Mouse (Mus musculus) neural tube, embryonic 12.5 days (tissue): Measurements from ENCODE around the gene Gm42878. TPM values are rescaled to one million over a fixed set of nuclear protein-coding genes. Genes with fewer than 3 reads are reported as not detected.
A peak's percentile ranks its signal among the peaks of the same experiment; 100 is the strongest.

Source experiments
- ATAC-seq: fragments of 200-750 bp; cut with Nextera tagmentation; 2 replicates; pipeline ENCODE4 v1.8.0; 2017; ENCODE audit warnings: low read depth, mild to moderate bottlenecking, moderate TSS enrichment, moderate library complexity; ENCODE audit not compliant: low FRiP score
- H3K27ac ChIP-seq: fragments of 300-500 bp; sonication (generic); 2 replicates; pipeline ENCODE4 v1.5.1; 2016
- H3K27me3 ChIP-seq: fragments of 300-500 bp; sonication (generic); replicated peaks from 2 replicates; pipeline ENCODE4 v1.6.1; 2016; ENCODE audit warnings: mild to moderate bottlenecking
- H3K36me3 ChIP-seq: fragments of 300-500 bp; sonication (generic); 2 replicates; pipeline ENCODE4 v1.6.1; 2016; ENCODE audit warnings: mild to moderate bottlenecking
- H3K4me1 ChIP-seq: fragments of 300-500 bp; sonication (generic); 2 replicates; pipeline ENCODE4 v1.6.1; 2016
- H3K4me2 ChIP-seq: fragments of 300-500 bp; sonication (generic); replicated peaks from 2 replicates; pipeline ENCODE4 v1.6.1; 2016; ENCODE audit warnings: mild to moderate bottlenecking
- H3K4me3 ChIP-seq: fragments of 300-500 bp; sonication (generic); 2 replicates; pipeline ENCODE4 v1.5.1; 2016
- H3K9ac ChIP-seq: fragments of 300-500 bp; sonication (generic); 2 replicates; pipeline ENCODE4 v1.6.1; 2016; ENCODE audit warnings: mild to moderate bottlenecking
- H3K9me3 ChIP-seq: fragments of 300-500 bp; sonication (generic); 2 replicates; pipeline ENCODE4 v1.6.1; 2016; ENCODE audit warnings: mild to moderate bottlenecking
- WGBS: fragments of 180-500 bp; shearing (Covaris S2); methylation state at CpG from one replicate; pipeline ENCODE4 v1.1.7; 2016; 5-methylcytosine and 5-hydroxymethylcytosine counted together
- polyA plus RNA-seq: library from polyadenylated mRNA; unstranded; fragments of >200 nt; fragmentation: Nextera tagmentation; extraction: Ambion mirVana; gene quantifications from 2 replicates; pipeline ENCODE4 v1.2.1, GENCODE M21; 2016

Gene Gm42878
- polyA plus RNA-seq, 1 experiment from 2014 or later = not detected

DNA sequence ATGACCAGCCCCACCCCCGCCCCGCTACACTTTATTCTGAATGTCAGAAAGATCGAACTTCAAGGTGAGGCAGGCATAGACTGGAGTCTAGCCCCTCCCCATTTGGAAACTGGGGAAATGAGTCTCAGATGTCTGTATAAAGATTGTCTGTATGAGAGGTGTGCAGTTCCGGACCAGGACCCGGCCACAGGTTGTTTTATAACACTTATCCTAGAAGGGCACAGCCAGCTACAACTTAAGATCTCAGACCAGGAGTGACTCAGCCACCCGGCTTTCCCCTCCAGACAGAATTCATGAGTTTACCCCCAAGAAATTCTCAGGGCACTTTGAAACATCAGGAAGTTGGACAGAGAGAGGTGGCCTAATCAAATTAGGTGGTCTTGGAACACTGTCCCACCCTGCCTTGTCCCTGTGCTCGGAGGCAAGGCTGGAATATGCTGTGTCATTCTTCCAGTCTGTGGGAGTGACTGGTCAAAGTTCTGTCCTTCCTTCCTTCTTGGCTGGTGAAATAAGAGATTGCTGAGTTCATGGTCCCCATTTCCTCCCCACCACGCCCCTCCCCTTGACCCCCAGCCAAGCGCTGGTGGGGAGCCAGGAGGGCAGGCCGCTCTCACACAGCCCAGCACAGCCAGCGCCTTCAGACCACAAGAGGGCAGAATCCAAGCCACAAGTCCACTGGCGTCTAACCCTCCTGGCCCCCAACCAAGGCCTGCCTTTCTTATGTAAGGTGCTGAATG lies 38.7 kb upstream of the Gm42878 start:
- peaks cover 7% of the 10 kb centered on the region for H3K36me3 ChIP-seq
- no peaks in the 10 kb centered on the region for H3K4me1 ChIP-seq
- WGBS = 62% methylated on average over 12 of the region's 12 CpGs
- H3K27ac ChIP-seq = no peak overlapping the region
- no peak overlapping the region for H3K4me2 ChIP-seq
- no peaks in the 10 kb centered on the region for H3K27me3 ChIP-seq
- no peak overlapping the region for H3K9ac ChIP-seq
- ATAC-seq = no peak
- H3K9me3 ChIP-seq = no peaks in the 10 kb centered on the region
- H3K4me3 ChIP-seq = no peak overlapping the region

DNA sequence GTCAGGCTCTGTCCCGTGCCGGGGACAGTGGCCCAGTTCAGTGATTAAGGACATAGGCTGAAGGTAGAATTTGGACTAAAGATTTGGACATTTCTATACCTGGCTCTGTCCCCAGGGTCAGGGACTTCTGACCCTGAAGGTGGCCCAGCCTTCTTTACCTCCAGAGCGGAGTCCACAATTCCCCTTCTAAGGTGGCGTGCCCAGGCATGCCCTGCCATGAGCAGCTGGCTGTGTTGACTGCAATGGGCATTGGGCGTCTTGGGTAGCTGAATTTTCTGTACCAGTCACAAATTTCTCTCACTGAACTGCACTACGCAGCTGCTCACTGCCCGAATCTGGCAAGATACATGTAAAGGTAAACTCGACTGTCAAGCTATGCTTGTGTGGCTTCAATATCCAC lies 36.7 kb upstream of the Gm42878 start:
- Histone ChIP-seq H3K9me3 (no peaks in the 10 kb centered on the region), H3K27ac (no peak overlapping the region), H3K9ac (no peak overlapping the region), H3K4me3 (no peak overlapping the region), H3K4me2 (no peak overlapping the region), H3K4me1 (no peaks in the 10 kb centered on the region), H3K36me3 (peaks cover 7% of the 10 kb centered on the region), H3K27me3 (no peaks in the 10 kb centered on the region)
- ATAC-seq = no peak
- 95% methylated on average over 8 of the region's 8 CpGs for WGBS

DNA sequence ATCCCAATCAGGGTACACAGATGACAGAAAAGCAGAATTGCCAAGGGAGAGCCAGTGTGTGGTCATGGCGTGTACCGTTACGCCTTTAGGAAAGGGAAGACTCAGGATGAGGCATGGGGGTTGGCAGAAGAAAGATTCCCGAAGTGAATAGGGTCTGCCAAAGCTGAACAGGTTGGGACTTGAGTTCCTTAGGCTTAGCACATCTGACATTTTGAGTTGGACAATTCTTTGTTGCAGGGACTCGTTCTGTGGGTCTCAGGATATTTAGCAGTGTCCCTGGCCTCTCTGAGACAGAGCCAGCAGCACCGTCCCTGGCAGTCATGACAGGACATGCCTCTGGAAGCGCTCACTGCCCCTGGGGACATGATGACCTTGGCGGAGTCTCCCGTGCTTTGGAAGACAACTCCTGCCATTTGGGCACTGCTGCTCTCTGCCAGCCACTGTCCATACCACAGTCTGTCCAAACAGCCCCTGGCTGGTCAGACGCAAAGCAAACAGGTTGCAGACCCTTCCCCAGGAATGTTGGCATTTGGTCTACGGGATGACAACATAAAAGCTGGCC lies 31.7 kb upstream of the Gm42878 start:
- Histone ChIP-seq H3K4me3 (no peak overlapping the region), H3K9ac (no peak overlapping the region), H3K4me1 (no peaks in the 10 kb centered on the region), H3K9me3 (no peaks in the 10 kb centered on the region), H3K4me2 (no peak overlapping the region), H3K27ac (no peak overlapping the region), H3K27me3 (no peaks in the 10 kb centered on the region), H3K36me3 (peaks cover 14% of the 10 kb centered on the region)
- WGBS = 93% methylated on average over 11 of the region's 11 CpGs
- ATAC-seq = no peak

DNA sequence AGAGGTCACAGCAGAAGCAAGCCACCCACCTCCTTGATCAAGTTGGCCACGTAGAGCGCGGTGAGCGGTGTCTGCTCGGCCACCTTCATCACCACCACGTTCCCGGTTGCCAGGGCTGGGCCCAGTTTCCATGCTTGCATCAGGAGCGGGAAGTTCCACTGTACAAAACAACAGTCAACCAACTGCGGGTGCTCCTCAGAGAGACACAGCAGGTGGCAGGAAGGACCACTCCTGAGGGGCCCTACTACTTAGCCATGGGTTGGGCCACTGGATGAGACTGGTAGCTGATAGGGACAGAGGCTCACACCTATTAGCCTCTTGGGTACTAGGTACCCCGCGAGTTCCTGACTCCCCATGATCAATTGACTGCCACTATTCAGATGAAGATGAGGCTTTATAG lies 30.6 kb upstream of the Gm42878 start:
- no peak for ATAC-seq
- Histone ChIP-seq H3K9me3 (no peaks in the 10 kb centered on the region), H3K4me2 (no peak overlapping the region), H3K36me3 (peaks cover 19% of the 10 kb centered on the region), H3K9ac (no peak overlapping the region), H3K4me3 (no peak overlapping the region), H3K27ac (no peak overlapping the region), H3K27me3 (no peaks in the 10 kb centered on the region), H3K4me1 (no peaks in the 10 kb centered on the region)
- WGBS = 93% methylated on average over 11 of the region's 11 CpGs

DNA sequence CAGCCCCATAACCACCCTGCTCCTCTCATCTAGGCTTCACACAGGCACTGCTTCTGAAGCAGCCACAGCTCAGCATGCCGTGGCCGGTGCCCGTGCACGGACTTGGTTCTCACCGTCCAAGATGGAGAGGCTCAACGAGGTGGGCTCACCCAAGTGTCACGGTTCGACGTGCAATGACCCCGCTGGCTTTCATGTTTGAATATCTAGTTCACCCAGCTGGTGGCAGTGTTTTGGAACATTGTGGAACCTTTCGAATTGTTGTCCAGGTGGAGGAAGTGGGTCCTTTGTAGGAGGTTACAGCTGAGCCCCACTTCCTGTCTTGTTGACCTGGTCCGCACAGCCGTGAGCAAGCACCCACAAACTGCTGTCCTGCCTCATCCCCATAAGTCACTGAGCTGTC lies 28.9 kb upstream of the Gm42878 start:
- WGBS = 93% methylated on average over 13 of the region's 13 CpGs
- Histone ChIP-seq H3K9ac (no peak overlapping the region), H3K4me2 (no peak overlapping the region), H3K4me1 (no peaks in the 10 kb centered on the region), H3K9me3 (no peaks in the 10 kb centered on the region), H3K4me3 (no peak overlapping the region), H3K36me3 (peaks cover 21% of the 10 kb centered on the region; the same call in 1 of the 2 replicates), H3K27ac (no peak overlapping the region), H3K27me3 (no peaks in the 10 kb centered on the region)
- ATAC-seq = no peak

DNA sequence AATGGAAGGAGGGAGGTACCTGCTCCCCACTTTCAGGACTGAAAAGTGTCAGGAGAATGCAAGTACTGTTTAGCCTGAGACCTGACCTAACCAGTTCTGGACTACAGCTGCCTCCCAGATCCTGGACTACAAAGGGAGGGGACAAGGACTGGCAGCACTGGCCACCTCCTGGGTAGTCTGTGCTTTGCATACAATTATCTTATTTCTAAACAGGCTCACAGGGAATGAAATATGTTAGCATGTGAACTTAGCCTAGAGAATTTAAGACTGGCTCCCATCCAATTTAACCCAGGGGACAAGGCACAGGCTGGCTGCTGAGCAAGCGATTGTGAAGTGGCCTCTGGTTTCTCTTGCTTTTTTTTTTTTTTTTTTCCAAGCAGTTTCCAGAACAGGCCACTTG lies 25.5 kb upstream of the Gm42878 start:
- no peak overlapping the region for H3K4me3 ChIP-seq
- peaks cover 21% of the 10 kb centered on the region; the same call in 1 of the 2 replicates for H3K36me3 ChIP-seq
- H3K27ac ChIP-seq = no peak overlapping the region
- no peaks in the 10 kb centered on the region for H3K9me3 ChIP-seq
- H3K9ac ChIP-seq = no peak overlapping the region
- H3K4me1 ChIP-seq = no peaks in the 10 kb centered on the region
- H3K27me3 ChIP-seq = no peaks in the 10 kb centered on the region
- no peak for ATAC-seq
- H3K4me2 ChIP-seq = no peak overlapping the region
- 77% methylated on average over 1 of the region's 1 CpGs for WGBS

DNA sequence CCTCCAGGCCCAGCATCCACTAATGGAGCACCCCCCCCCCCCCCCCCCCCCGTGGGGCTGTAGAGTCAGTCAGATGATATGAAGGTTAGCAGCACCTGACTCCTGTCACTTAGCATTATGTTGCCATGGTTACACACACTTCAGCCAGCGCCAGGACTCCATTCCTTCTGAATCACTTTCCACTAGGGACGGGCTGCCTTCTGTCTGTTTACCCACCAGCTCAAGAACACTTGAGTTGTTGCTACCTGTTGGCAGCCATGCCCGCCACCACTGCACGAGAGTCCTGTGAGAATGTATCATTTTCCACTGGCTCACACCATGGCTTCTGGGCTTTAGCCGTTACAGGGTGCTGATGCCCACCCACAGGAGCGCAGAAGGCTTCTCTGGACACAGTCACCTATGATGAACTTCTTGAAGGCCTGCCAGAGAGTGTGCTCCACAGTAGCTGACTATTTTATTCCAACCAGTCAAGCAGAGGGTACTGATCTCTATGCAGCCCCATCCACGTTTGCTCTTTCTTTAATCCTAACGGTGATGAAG lies 24.7 kb upstream of the Gm42878 start:
- H3K4me2 ChIP-seq = no peak overlapping the region
- H3K36me3 ChIP-seq = peaks cover 21% of the 10 kb centered on the region; the same call in 1 of the 2 replicates
- H3K9ac ChIP-seq = no peak overlapping the region
- no peak overlapping the region for H3K4me3 ChIP-seq
- H3K9me3 ChIP-seq = no peaks in the 10 kb centered on the region
- WGBS = 83% methylated on average over 8 of the region's 9 CpGs
- no peaks in the 10 kb centered on the region for H3K4me1 ChIP-seq
- no peak overlapping the region for H3K27ac ChIP-seq
- ATAC-seq = no peak
- no peaks in the 10 kb centered on the region for H3K27me3 ChIP-seq

DNA sequence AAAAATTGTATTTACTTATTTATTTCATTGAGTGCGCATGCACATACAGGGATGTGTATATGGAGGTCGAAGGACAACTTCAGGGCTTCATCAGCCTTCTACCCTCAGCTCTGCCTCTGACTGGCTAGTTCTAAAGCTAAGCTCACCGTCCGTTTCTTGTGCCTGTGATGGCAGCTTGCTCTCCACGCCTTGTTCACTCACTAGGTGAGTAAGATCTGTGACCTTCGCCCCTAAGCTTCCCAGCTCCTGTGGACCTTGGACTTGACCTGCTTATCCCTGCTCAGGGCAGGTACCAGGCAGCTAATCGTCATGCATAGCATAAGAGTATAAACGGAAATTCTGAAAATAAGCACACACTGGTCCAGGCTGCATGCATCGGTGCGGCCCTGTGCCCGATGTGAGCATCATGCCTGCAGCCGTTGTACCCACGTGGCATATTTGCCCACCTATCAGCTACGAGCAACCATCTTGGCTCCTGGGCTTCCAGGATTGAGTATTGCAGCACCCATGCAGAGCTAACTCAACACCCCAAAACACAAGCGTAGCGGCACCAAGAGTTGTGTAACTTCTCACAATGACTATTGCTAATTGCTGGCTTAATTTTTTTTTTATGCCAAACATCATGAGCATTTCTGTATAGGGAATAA lies 20.9 kb upstream of the Gm42878 start:
- Histone ChIP-seq H3K9me3 (no peaks in the 10 kb centered on the region), H3K4me1 (no peaks in the 10 kb centered on the region), H3K4me3 (no peak overlapping the region), H3K36me3 (peaks cover 10% of the 10 kb centered on the region; the same call in 1 of the 2 replicates), H3K27me3 (no peaks in the 10 kb centered on the region), H3K27ac (no peak overlapping the region), H3K4me2 (no peak overlapping the region), H3K9ac (no peak overlapping the region)
- ATAC-seq = no peak
- WGBS = 91% methylated on average over 16 of the region's 16 CpGs

DNA sequence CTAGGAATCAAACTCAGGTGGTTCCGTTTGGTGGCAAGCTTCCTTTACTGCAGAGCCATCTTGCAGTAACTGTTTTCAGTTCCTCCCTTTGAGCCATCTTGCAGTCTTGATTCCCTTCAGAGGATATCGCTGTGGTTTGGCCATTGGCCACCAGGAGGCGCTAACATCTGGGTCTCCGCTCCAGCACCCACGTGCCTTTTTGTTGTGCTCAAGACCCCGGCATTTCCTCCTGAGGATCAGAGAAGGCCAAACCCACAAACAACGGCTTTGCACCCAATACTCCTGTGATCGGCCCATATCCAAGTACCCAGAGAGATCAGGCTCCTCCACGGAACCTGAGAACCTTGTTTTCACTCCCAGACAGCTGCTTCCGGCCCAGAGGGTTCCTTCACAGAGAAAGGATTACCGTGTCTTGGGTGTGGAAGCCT lies 19.2 kb upstream of the Gm42878 start:
- Histone ChIP-seq H3K4me3 (no peak overlapping the region), H3K4me1 (no peaks in the 10 kb centered on the region), H3K27me3 (no peaks in the 10 kb centered on the region), H3K9me3 (no peaks in the 10 kb centered on the region), H3K27ac (no peak overlapping the region), H3K9ac (no peak overlapping the region), H3K36me3 (no peaks in the 10 kb centered on the region), H3K4me2 (peak overlapping the region; percentile 18; the same call in 1 of the 2 replicates)
- ATAC-seq = peak; percentile 48; the same call in 1 of the 2 replicates
- 19% methylated on average over 11 of the region's 11 CpGs for WGBS

DNA sequence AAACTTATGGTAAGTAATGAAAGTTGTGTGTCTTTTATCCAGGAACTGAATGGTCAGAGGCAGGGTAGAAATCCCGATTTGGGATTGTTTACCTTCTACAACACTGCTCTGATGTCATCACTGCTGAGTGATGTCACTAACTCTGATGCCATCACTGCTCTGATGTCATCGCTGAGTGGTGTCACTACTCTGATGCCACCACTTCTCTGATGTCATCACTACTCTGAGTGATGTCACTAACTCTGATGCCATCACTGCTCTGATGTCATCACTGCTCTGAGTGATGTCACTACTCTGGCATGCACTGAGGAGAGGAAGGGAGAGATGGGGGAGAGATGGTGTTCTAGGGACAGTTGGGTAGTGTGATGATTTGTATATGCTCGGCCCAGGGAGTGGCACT lies 17.2 kb upstream of the Gm42878 start:
- H3K4me1 ChIP-seq = no peaks in the 10 kb centered on the region
- no peak overlapping the region for H3K9ac ChIP-seq
- H3K27ac ChIP-seq = no peak overlapping the region
- no peak for ATAC-seq
- H3K4me3 ChIP-seq = no peak overlapping the region
- WGBS = 93% methylated on average over 3 of the region's 3 CpGs
- H3K9me3 ChIP-seq = no peaks in the 10 kb centered on the region
- H3K4me2 ChIP-seq = no peak overlapping the region
- no peaks in the 10 kb centered on the region for H3K36me3 ChIP-seq
- no peaks in the 10 kb centered on the region for H3K27me3 ChIP-seq

DNA sequence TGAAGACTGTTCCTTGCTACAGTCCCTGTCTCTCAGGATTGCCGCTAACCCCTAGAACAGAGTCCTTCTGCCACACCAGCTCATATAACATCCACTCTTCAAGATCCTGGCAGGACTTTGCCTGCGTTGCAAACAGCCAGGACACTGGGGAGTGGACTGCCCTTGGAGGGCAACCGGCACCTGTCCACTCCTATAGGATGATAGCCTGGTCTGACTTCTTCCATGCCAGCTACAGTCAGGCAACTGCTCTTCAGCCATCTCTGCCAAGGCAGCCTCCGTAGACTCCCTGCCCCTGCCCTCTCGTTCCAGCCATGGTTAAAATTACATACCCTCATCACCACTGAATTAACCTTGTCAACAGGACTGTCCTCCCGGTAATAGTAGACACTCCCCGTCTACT lies 3.9 kb upstream of the Gm42878 start:
- Histone ChIP-seq H3K4me1 (peaks cover 10% of the 10 kb centered on the region), H3K9ac (no peak overlapping the region), H3K27ac (no peak overlapping the region), H3K9me3 (no peaks in the 10 kb centered on the region), H3K36me3 (no peaks in the 10 kb centered on the region), H3K4me2 (no peak overlapping the region), H3K27me3 (no peaks in the 10 kb centered on the region), H3K4me3 (no peak overlapping the region)
- WGBS = 89% methylated on average over 7 of the region's 7 CpGs
- ATAC-seq = no peak

DNA sequence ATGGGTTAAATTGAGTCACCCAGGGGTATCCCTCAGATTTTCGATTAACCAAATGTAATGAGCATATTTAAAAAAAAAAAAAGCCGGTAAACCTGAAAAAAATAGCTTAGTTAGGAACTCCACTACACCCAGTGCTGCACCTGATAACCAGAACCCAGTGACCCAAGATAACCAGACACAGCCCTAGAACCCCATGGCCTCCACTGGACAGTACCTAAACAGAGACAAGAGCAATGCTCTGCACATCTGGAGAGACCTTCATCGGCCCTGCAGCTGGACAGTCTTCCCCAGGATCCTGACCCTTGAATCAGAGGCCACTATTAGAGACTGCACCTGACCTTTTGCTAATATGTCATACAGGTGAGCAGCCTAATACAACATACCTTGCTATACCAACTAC lies 1.8 kb upstream of the Gm42878 start:
- no peak for ATAC-seq
- peaks cover 23% of the 10 kb centered on the region for H3K4me1 ChIP-seq
- no peak overlapping the region for H3K4me2 ChIP-seq
- H3K27me3 ChIP-seq = no peaks in the 10 kb centered on the region
- no peaks in the 10 kb centered on the region for H3K36me3 ChIP-seq
- no peak overlapping the region for H3K9ac ChIP-seq
- H3K4me3 ChIP-seq = no peak overlapping the region
- 97% methylated on average over 3 of the region's 3 CpGs for WGBS
- no peaks in the 10 kb centered on the region for H3K9me3 ChIP-seq
- H3K27ac ChIP-seq = no peak overlapping the region
